Mouse (Mus musculus) testis, postnatal 10 days (tissue): ENCODE data around the gene Syce1.
"Not testable (repeated sequence)": the region's sequence is repeated elsewhere in the genome, so short reads cannot be mapped to it uniquely, and the experiment has no call there.

Experiments
- DNase-seq: peaks from one replicate; pipeline ENCODE4 v3.0.0; 2021; ENCODE audit warnings: low spot score

Gene Syce1

DNA sequence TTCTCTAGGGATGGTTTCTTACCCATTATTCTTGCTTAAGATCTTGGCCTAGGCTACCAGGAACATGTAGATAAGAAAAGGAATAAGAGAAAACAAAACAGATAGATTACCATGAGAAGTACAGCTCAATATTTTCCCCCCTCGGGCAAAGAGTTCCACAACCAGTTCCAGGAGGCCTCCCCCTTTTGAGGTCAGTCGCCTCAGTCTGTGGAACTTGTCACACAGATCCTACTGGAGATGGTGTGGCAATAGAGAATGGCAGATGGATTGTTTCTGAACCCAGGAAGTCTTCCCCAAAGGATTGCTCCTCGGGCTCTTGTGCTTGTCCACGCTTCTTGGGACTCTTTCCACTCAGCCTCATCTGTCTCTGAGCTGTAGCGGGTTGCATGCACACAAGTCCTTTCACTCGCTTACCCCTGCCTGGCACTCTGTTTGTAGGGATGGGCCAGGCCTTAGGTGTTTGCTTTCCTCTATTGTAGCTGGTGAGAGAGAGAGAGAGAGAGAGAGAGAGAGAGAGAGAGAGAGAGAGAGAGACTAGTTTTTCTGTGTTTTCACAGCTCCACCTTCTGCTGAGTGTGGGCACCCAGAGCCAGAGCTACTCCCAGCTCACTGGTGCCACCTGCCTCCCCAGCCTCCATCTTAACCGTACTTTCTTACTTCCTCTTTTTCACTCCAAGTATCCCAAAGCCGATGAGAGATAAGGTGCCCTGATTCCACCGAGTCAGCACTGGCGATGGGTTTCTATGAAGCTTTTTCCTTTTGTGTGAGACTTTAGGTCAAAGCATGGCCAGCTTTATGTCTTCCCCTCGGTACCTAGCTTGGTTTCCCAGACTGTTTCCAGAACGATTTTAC, 21.5 kb downstream of the Syce1 start:
- DNase-seq: no peak

GRCm38 (mm10) chr7:140765391-140765790, 22.3 kb downstream of the Syce1 start:
- DNase-seq: not testable (repeated sequence)

- no peak for DNase-seq
Measured at GRCm38 (mm10) chr7:140763447-140764020, 24.1 kb downstream of the Syce1 start, which contains the start of gene Cyp2e1. Gene Cyp2e1 (plus strand): TSS chr7:140763739.

DNA sequence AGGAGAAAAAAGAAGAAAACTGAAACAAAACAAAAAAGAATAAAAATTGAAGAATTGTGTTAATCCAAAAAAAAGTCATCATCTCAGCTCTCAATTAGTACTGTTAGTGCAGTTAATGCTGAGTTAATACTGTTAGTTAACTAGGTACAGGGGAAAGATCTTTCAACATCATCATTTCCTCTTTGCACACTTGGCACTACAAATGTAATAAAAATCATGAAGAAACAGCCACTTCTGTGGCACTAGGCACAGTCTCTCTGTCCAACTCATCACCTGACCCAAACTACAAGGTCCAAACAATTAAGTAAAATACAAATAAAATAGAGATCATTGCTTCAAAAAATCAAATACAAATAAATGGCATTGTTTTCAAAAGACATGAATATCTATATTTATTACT, 27.0 kb downstream of the Syce1 start:
- no peak for DNase-seq

- no peak for DNase-seq
Measured at GRCm38 (mm10) chr7:140756151-140756854, 31.3 kb downstream of the Syce1 start.

- DNase-seq: no peak
Measured at GRCm38 (mm10) chr7:140754556-140754955, 33.1 kb downstream of the Syce1 start.

GRCm38 (mm10) chr7:140748827-140749160, 38.9 kb downstream of the Syce1 start:
- DNase-seq: no peak

DNA sequence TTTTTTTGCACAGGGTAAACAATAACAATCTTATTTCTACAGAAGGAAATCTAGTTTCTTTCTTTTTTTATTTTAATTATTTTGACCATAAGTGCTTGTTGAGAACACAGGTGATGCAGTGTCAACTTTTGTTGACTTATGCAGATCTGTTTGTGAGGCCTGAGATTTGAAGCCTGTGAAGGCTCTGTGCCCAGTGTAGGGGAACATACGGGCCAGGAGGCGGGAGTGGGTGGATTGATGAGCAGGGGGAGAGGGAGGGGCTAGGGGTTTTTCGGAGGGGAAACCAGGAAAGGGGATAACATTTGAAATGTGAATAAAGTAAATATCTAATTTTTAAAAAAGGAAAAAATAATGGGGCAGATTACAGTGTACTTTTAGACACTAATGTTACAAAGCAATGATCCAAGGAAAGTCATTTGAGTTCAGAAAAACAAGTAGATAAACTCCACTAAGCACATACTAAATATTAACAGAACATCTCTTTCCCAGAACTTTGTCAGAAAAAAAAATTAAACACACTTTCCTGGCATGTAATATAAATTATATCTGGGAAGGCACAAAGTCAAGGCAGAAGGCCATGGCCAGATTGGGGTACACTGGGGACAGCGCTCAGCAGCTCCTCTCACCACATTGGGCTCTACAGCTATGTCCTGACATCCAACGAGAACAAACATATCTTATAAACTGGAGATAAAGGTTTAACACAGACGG, 39.4 kb downstream of the Syce1 start:
- DNase-seq: no peak

DNA sequence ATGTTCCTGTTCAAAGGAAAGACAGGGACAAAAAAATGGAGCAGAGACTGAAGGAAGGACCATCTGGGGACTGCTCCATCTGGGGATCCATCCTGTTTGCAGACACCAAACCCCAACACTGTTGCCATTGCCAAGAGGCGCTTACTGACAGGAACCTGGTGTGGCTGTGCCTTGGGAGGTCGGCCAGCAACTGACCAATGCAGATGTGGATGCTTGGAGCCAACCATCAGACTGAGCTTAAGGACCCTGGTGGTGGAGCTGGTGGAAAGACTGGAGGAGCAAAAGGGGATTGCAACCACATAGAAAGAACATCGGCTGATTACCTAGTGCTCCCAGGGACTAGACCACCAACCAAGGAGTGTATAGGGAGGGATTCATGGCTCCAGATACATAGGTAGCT, 40.2 kb downstream of the Syce1 start:
- DNase-seq: no peak

- DNase-seq: no peak
Measured at GRCm38 (mm10) chr7:140733162-140733561, 54.5 kb downstream of the Syce1 start.
